Mouse (Mus musculus) regulatory T cell (primary cell): Measurements from ENCODE around the gene 4933424G06Rik.

ENCODE experiments used
- in situ Hi-C: fragments of 300-600 bp; cut with MboI, MseI; formaldehyde crosslinking; loops from one replicate; pipeline ENCODE4 v1.15.1; 2025; ENCODE audit warnings: high pct_unique_total_duplicates

Gene 4933424G06Rik

GRCm38 (mm10) chr1:36709055-36709853, 695 bp upstream of the 4933424G06Rik start:
- in situ Hi-C loops: no loop called here

- in situ Hi-C loops: no loop called here
Observed at GRCm38 (mm10) chr1:36711104-36711503, 1.2 kb downstream of the 4933424G06Rik start.

GRCm38 (mm10) chr1:36714311-36714710, 4.4 kb downstream of the 4933424G06Rik start, which contains the start of gene Actr1b:
Actr1b (minus strand) TSS chr1:36714422.
- in situ Hi-C loops: no loop called here

GRCm38 (mm10) chr1:36718786-36719185, 8.8 kb downstream of the 4933424G06Rik start:
- in situ Hi-C loops: no loop called here

- in situ Hi-C loops: no loop called here
Observed at GRCm38 (mm10) chr1:36723146-36724056, 13.5 kb downstream of the 4933424G06Rik start.

GRCm38 (mm10) chr1:36724057-36724431, 14.1 kb downstream of the 4933424G06Rik start:
- in situ Hi-C loops: no loop called here

- in situ Hi-C loops: no loop called here
Observed at GRCm38 (mm10) chr1:36737300-36737699, 27.4 kb downstream of the 4933424G06Rik start.

GRCm38 (mm10) chr1:36739231-36739630, 29.3 kb downstream of the 4933424G06Rik start:
- in situ Hi-C loops: no loop called here

- in situ Hi-C loops: no loop called here
Observed at GRCm38 (mm10) chr1:36743046-36743445, 33.1 kb downstream of the 4933424G06Rik start.

- in situ Hi-C loops: no loop called here
Observed at GRCm38 (mm10) chr1:36744268-36744944, 34.5 kb downstream of the 4933424G06Rik start.

GRCm38 (mm10) chr1:36745661-36746060, 35.7 kb downstream of the 4933424G06Rik start:
- in situ Hi-C loops: no loop called here

GRCm38 (mm10) chr1:36746452-36746851, 36.5 kb downstream of the 4933424G06Rik start:
- in situ Hi-C loops: no loop called here

GRCm38 (mm10) chr1:36753932-36754675, 44.2 kb downstream of the 4933424G06Rik start:
- in situ Hi-C loops: no loop called here

- in situ Hi-C loops: no loop called here
Observed at GRCm38 (mm10) chr1:36758553-36758952, 48.6 kb downstream of the 4933424G06Rik start.

- in situ Hi-C loops: no loop called here
Observed at GRCm38 (mm10) chr1:36759076-36759475, 49.1 kb downstream of the 4933424G06Rik start.

GRCm38 (mm10) chr1:36760401-36760800, 50.5 kb downstream of the 4933424G06Rik start:
- in situ Hi-C loops: loop anchor here (10.0 kb wide), 1 partner anchor 206 kb away; the partner anchor contains the start of gene Sema4c

GRCm38 (mm10) chr1:36761061-36761460, 51.1 kb downstream of the 4933424G06Rik start:
- in situ Hi-C loops: loop anchor here (10.0 kb wide), 1 partner anchor 206 kb away; the partner anchor contains the start of gene Sema4c

- in situ Hi-C loops: loop anchor here (10.0 kb wide), 1 partner anchor 207 kb away; the partner anchor contains the start of gene Sema4c
Observed at GRCm38 (mm10) chr1:36761568-36761967, 51.6 kb downstream of the 4933424G06Rik start, which contains the start of gene Zap70. Zap70 (plus strand) TSS chr1:36761798.

GRCm38 (mm10) chr1:36766431-36767205, 56.7 kb downstream of the 4933424G06Rik start:
- in situ Hi-C loops: loop anchor here (5.0 to 10.0 kb wide), 2 partner anchors 156 to 212 kb away; partner anchors contain the start of gene Sema4c

- in situ Hi-C loops: loop anchor here (5.0 to 10.0 kb wide), 2 partner anchors 155 to 213 kb away; partner anchors contain the start of gene Sema4c
Observed at GRCm38 (mm10) chr1:36767321-36767720, 57.4 kb downstream of the 4933424G06Rik start.
